Mouse (Mus musculus) kidney, adult 2 months (tissue): ENCODE measurements around the gene Aco1.

Source experiments
- CTCF ChIP-seq: fragments of 200-500 bp; conservative IDR thresholded peaks from 2 replicates; pipeline ENCODE4 v1.5.1; 2011; ENCODE audit warnings: low read depth, mild to moderate bottlenecking, control low read depth, low read length, moderate library complexity, mixed read lengths; ENCODE audit not compliant: insufficient read depth, insufficient read length
- POLR2A ChIP-seq: fragments of 200-500 bp; IDR thresholded peaks from one replicate; pipeline ENCODE4 v1.6.1; 2011; ENCODE audit warnings: low read depth, low read length, control low read depth

DNA sequence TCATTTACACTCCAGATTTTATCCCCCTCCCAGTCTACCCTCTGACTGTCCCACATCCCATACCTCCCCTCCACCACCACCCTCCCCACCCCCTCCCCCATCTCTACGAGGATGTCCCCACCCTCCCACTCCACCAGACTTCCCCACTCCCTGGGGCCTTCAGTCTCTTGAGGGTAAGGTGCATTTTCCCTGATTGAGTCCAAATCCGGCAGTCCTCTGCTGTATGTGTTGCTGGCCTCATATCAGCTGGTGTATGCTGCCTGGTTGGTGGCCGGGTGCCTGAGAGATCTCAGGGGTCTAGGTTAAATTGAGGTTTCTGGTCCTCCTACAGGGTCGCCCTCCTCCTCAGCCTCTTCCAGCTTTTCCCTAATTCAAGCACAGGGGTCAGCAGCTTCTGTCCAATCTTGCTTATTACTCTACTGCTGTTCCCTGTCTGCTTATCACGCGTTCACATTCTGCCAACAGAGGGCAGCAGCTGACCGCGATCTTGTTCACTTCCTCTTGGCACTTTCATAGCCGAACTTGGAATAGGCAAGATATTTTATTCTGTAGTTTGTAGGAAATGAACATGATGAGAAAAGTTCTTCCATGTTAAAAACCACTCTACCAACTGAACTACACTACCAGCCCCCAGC lies 8.3 kb upstream of the Aco1 start:
- TF ChIP-seq POLR2A (no peak), CTCF (peak; percentile 97)
